Mouse (Mus musculus) embryonic facial prominence, embryonic 12.5 days (tissue): ENCODE measurements around the gene Mob1b. TPM values are rescaled to one million over a fixed set of nuclear protein-coding genes. Genes with fewer than 3 reads are reported as not detected.

Experiments used
- ATAC-seq: fragments of 200-750 bp; cut with Nextera tagmentation; 2 replicates; pipeline ENCODE4 v1.8.0; 2017; ENCODE audit not compliant: insufficient number of reproducible peaks, insufficient read depth, low FRiP score, low TSS enrichment
- H3K27ac ChIP-seq: fragments of 300-500 bp; sonication (generic); 2 replicates; pipeline ENCODE4 v1.5.1; 2016; ENCODE audit warnings: mild to moderate bottlenecking
- H3K27me3 ChIP-seq: fragments of 300-500 bp; sonication (generic); 2 replicates; pipeline ENCODE4 v1.6.1; 2016; ENCODE audit warnings: mild to moderate bottlenecking, moderate library complexity
- H3K36me3 ChIP-seq: fragments of 300-500 bp; sonication (generic); 2 replicates; pipeline ENCODE4 v1.6.1; 2016; ENCODE audit warnings: mild to moderate bottlenecking
- H3K4me1 ChIP-seq: fragments of 300-500 bp; sonication (generic); 2 replicates; pipeline ENCODE4 v1.6.1; 2016
- H3K4me2 ChIP-seq: fragments of 300-500 bp; sonication (generic); replicated peaks from 2 replicates; pipeline ENCODE4 v1.6.1; 2016; ENCODE audit warnings: mild to moderate bottlenecking, moderate library complexity
- H3K4me3 ChIP-seq: fragments of 300-500 bp; sonication (generic); 2 replicates; pipeline ENCODE4 v1.5.1; 2016; ENCODE audit warnings: mild to moderate bottlenecking
- H3K9ac ChIP-seq: fragments of 300-500 bp; sonication (generic); 2 replicates; pipeline ENCODE4 v1.6.1; 2016; ENCODE audit warnings: mild to moderate bottlenecking, moderate library complexity
- H3K9me3 ChIP-seq: fragments of 300-500 bp; sonication (generic); 2 replicates; pipeline ENCODE4 v1.6.1; 2016; ENCODE audit warnings: mild to moderate bottlenecking, moderate library complexity
- WGBS: fragments of 180-500 bp; shearing (Covaris S2); methylation state at CpG from one replicate; pipeline ENCODE4 v1.1.7; 2016; 5-methylcytosine and 5-hydroxymethylcytosine counted together
- polyA plus RNA-seq: library from polyadenylated mRNA; unstranded; fragments of >200 nt; fragmentation: Nextera tagmentation; extraction: Ambion mirVana; gene quantifications from 2 replicates; pipeline ENCODE4 v1.2.1, GENCODE M21; 2016

Mob1b gene
- polyA plus RNA-seq: 11.8 and 13.7 TPM in 2 replicates

GRCm38 (mm10) chr5:88720116-88721002 lies at the start of gene Mob1b:
Gene Mob1b (plus strand): TSS chr5:88720855.
- Histone ChIP-seq H3K4me1 (peaks cover 22% of the 10 kb centered on the region), H3K9me3 (no peaks in the 10 kb centered on the region), H3K27ac (peak within 1 kb of the TSS; percentile 94), H3K9ac (peak within 1 kb of the TSS; percentile 95), H3K4me3 (peak within 1 kb of the TSS; percentile 94), H3K4me2 (peak within 1 kb of the TSS; percentile 97), H3K36me3 (no peaks in the 10 kb centered on the region), H3K27me3 (no peaks in the 10 kb centered on the region)
- WGBS: under 1% methylated on average over 54 of the region's 54 CpGs
- peak; percentile 92 for ATAC-seq

- peak; percentile 35; the same call in 1 of the 2 replicates for ATAC-seq
- no peaks in the 10 kb centered on the region for H3K27me3 ChIP-seq
- peak overlapping the region; percentile 76 for H3K4me2 ChIP-seq
- WGBS: 1% methylated on average over 46 of the region's 47 CpGs
- peaks cover 22% of the 10 kb centered on the region for H3K36me3 ChIP-seq
- peak overlapping the region; percentile 97 for H3K27ac ChIP-seq
- H3K9me3 ChIP-seq: no peaks in the 10 kb centered on the region
- peak overlapping the region; percentile 96 for H3K9ac ChIP-seq
- peak overlapping the region; percentile 96 for H3K4me3 ChIP-seq
- peaks cover 12% of the 10 kb centered on the region; the same call in 1 of the 2 replicates for H3K4me1 ChIP-seq
These were observed 45.8 kb upstream of the Mob1b start for GRCm38 (mm10) chr5:88674703-88675442.

DNA sequence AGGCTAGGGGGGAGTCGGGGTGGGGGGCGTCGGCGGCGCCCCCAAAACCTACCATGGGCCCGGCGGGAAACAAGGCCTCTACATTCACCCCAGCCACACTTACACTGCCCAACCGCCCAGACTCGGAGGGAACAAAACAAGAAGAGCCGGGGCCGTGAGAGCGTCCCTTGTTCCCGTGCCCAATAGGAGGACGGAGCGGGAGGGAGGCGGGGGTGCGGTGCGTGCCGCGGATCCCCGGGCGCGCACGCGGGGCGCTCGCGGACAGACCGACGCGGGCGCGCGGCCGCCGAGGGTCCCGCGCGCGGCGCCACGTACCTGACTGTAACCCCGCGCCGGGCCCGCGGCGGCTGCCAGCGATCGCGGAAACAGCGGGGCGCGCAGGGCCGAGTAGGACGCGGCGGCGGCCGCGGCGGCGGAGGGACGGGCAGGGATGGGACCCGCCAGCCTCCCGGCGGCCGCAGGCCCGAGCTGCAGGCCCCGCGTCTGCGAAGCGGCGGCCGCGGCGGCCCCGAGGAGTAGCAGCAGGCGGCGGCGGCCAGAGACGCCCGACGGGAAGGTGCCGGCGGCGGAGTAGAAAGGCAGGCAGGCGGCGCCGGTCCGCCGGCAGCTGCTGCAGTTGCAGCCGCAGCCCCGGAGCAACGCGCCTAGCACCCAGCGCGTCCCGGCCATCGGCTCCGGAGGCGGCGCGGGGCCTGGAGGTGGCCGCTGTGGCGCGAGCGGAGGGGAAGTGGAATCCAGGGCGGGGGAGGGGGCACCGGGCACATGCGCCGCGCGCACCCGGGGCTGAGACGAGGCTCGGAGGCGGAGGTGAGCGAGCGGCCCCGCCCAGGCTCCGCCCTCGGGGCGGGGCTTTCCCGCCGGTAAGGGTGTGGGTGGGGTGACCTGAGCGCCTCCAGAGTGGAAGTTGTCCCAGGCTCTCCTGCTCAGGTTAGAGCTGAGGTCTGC lies 44.9 kb upstream of the Mob1b start, which contains the start of gene Grsf1:
Gene Grsf1 (minus strand): TSS at position 729 of the 945 bp plus-strand sequence.
- WGBS: under 1% methylated on average over 98 of the region's 127 CpGs
- H3K4me1 ChIP-seq: peaks cover 12% of the 10 kb centered on the region; the same call in 1 of the 2 replicates
- H3K27ac ChIP-seq: peak within 1 kb of the TSS; percentile 97
- peaks cover 13% of the 10 kb centered on the region for H3K36me3 ChIP-seq
- peak; percentile 93 for ATAC-seq
- H3K9me3 ChIP-seq: no peaks in the 10 kb centered on the region
- H3K27me3 ChIP-seq: no peaks in the 10 kb centered on the region
- H3K4me2 ChIP-seq: peak within 1 kb of the TSS; percentile 76
- H3K9ac ChIP-seq: peak within 1 kb of the TSS; percentile 96
- peak within 1 kb of the TSS; percentile 96 for H3K4me3 ChIP-seq

DNA sequence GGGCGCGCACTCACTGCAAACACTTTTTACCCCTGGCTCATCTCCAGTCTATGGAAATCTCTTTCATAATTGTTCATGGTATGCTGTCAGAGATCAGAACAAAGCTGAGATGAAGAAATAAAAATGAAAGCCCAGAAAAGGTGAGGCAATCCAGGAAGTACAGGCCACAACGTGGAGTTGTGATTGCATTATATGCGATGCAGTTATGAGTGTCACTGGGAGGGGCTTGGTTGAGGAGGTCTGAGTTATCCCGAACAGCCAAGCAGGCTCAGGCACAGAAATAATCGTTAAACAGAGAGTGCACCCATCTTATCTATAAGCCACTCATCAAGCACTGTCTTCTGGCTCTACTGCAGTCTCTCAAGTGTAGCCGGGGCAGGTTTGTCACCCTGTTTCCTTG lies 41.7 kb upstream of the Mob1b start:
- H3K9ac ChIP-seq: no peak overlapping the region
- no peak for ATAC-seq
- H3K36me3 ChIP-seq: no peaks in the 10 kb centered on the region
- H3K27ac ChIP-seq: no peak overlapping the region
- H3K4me2 ChIP-seq: no peak overlapping the region
- H3K4me3 ChIP-seq: no peak overlapping the region
- no peaks in the 10 kb centered on the region for H3K9me3 ChIP-seq
- H3K4me1 ChIP-seq: peaks cover 8% of the 10 kb centered on the region; the same call in 1 of the 2 replicates
- no peaks in the 10 kb centered on the region for H3K27me3 ChIP-seq
- WGBS: 67% methylated on average over 7 of the region's 7 CpGs

DNA sequence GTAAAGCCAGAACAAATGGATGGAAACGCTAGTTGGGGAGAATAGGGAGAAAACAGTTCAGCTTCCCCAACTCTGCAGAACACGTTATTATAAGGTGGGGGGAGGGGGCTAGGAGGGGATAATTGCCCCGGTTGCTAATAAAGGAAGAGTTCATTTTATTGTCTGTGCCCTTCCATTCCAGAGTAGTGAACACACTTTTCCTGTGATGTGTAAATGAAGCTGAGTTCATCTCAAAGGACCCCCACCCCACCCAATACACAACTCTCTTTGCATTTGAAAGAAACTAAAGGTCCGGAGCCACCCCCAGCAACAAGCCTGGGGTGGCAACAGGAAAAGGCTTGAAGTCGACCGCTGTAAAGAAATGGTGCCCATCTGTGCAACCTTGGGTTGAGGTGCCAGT lies 41.3 kb upstream of the Mob1b start:
- WGBS: 15% methylated on average over 6 of the region's 6 CpGs

DNA sequence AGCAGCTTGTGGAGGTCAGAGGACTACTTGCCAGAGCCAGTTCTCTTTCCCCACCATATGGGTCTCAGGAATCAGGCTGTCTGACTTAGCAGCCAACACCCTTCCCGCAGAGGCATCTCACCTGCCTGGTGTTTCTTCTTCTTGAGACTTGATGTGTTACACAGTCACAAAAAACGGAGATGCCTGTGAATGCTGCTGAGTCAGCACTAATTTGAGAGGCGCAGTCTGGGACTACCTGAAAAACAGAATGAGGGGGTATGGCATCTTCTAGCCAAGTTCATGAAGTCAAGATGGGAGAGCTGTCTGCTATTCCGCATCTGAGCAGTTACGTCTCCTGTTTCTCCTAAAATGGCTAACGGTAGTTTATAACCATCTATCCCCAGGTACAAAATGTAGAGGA lies 40.1 kb upstream of the Mob1b start:
- Histone ChIP-seq H3K9me3 (no peaks in the 10 kb centered on the region), H3K4me2 (no peak overlapping the region), H3K9ac (no peak overlapping the region), H3K36me3 (no peaks in the 10 kb centered on the region), H3K27ac (no peak overlapping the region), H3K27me3 (no peaks in the 10 kb centered on the region), H3K4me1 (no peaks in the 10 kb centered on the region), H3K4me3 (no peak overlapping the region)
- no peak for ATAC-seq
- WGBS: 82% methylated on average over 6 of the region's 6 CpGs

More for the DNA sequence above, 41.3 kb upstream of the Mob1b start:
- no peak for ATAC-seq
- no peaks in the 10 kb centered on the region for H3K36me3 ChIP-seq
- H3K9me3 ChIP-seq: no peaks in the 10 kb centered on the region
- H3K4me3 ChIP-seq: no peak overlapping the region
- H3K9ac ChIP-seq: no peak overlapping the region
- H3K4me1 ChIP-seq: peaks cover 5% of the 10 kb centered on the region; the same call in 1 of the 2 replicates
- H3K4me2 ChIP-seq: no peak overlapping the region
- no peaks in the 10 kb centered on the region for H3K27me3 ChIP-seq
- no peak overlapping the region for H3K27ac ChIP-seq

DNA sequence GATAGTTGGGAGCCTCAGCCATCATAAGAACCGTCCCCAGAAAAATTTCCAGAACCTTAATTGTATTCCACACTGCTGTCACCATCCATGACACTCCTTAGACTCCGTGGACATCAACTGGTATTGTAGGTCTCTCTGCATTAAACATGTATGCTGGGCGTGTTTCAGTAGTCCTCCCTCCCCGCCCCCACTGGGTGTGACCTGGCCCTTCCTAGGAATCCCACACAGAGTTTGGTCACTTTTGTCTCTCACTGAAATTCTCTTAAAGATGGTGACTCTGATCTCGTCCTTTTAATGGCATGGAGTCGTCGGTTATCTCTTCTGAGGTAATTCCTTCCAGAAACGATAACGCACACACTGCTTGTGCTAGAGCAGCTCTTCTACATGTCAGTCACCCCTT lies 36.9 kb upstream of the Mob1b start:
- no peaks in the 10 kb centered on the region for H3K36me3 ChIP-seq
- H3K27ac ChIP-seq: no peak overlapping the region
- H3K9me3 ChIP-seq: no peaks in the 10 kb centered on the region
- no peak overlapping the region for H3K4me3 ChIP-seq
- WGBS: 85% methylated on average over 9 of the region's 9 CpGs
- H3K9ac ChIP-seq: no peak overlapping the region
- no peak overlapping the region for H3K4me2 ChIP-seq
- H3K4me1 ChIP-seq: no peaks in the 10 kb centered on the region
- no peaks in the 10 kb centered on the region for H3K27me3 ChIP-seq
- no peak for ATAC-seq

GRCm38 (mm10) chr5:88684226-88684625 lies 36.4 kb upstream of the Mob1b start:
- H3K27me3 ChIP-seq: no peaks in the 10 kb centered on the region
- H3K4me1 ChIP-seq: no peaks in the 10 kb centered on the region
- no peak for ATAC-seq
- no peak overlapping the region for H3K27ac ChIP-seq
- H3K4me2 ChIP-seq: no peak overlapping the region
- WGBS: 37% methylated on average over 3 of the region's 3 CpGs
- H3K9ac ChIP-seq: no peak overlapping the region
- no peaks in the 10 kb centered on the region for H3K36me3 ChIP-seq
- no peaks in the 10 kb centered on the region for H3K9me3 ChIP-seq
- H3K4me3 ChIP-seq: no peak overlapping the region

DNA sequence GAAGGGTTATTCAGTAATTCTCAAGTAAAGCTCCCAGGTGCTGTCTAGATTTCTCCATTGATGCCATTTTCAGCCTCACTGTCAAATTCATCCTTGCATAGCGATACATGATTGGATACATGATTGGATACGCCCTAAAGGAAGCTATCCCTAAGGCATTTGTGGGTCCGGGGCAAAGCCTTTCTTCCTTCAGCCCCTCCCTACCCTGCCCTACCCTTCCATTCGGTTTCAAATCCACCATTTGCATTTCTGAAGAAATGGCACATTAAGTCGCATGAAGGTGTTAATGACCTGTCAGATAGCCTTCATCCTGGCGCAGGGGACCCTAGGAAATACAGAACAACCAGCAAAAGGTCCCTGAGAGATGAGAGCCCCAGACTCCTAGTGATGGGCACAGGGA lies 35.3 kb upstream of the Mob1b start:
- no peak overlapping the region for H3K4me2 ChIP-seq
- WGBS: 13% methylated on average over 6 of the region's 6 CpGs

DNA sequence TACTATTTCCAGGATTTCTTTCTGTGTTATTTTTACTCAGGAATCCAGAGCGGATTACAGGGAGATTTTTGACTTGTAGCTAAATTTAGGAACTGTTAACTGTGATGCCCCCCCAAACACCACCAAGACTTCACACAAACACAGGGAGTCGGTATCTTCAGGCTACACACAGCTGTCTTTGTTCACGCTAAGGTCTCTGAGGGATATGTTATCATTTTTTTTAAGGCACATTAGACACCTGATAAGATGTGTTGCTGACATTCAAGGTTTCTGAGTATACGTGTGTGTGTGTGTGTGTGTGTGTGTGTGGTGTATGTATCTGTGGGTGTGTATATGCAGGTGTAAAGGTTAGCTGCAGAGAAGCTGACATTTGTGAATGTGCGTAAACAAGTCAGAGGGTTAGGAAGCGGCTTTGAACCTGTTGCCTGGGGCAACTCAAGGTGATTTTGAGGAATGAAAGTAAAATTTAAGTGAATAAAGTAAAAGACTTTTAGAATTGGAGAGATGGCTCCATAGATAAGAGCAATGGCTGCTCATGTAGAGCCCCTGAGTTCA lies 34.8 kb upstream of the Mob1b start:
- H3K27ac ChIP-seq: no peak overlapping the region
- H3K4me1 ChIP-seq: no peaks in the 10 kb centered on the region
- no peaks in the 10 kb centered on the region for H3K27me3 ChIP-seq
- H3K36me3 ChIP-seq: no peaks in the 10 kb centered on the region
- no peak overlapping the region for H3K4me2 ChIP-seq
- H3K4me3 ChIP-seq: no peak overlapping the region
- 69% methylated on average over 6 of the region's 6 CpGs for WGBS
- no peaks in the 10 kb centered on the region for H3K9me3 ChIP-seq
- H3K9ac ChIP-seq: no peak overlapping the region
- ATAC-seq: no peak

More for the DNA sequence above, 35.3 kb upstream of the Mob1b start:
- Histone ChIP-seq H3K27me3 (no peaks in the 10 kb centered on the region), H3K9ac (no peak overlapping the region), H3K27ac (no peak overlapping the region), H3K4me3 (no peak overlapping the region), H3K4me1 (no peaks in the 10 kb centered on the region), H3K9me3 (no peaks in the 10 kb centered on the region), H3K36me3 (no peaks in the 10 kb centered on the region)
- ATAC-seq: no peak

GRCm38 (mm10) chr5:88687996-88688406 lies 32.7 kb upstream of the Mob1b start:
- 81% methylated on average over 8 of the region's 8 CpGs for WGBS
- no peaks in the 10 kb centered on the region for H3K9me3 ChIP-seq
- H3K4me2 ChIP-seq: no peak overlapping the region
- no peak overlapping the region for H3K9ac ChIP-seq
- H3K36me3 ChIP-seq: no peaks in the 10 kb centered on the region
- no peak overlapping the region for H3K4me3 ChIP-seq
- H3K27ac ChIP-seq: no peak overlapping the region
- no peak for ATAC-seq
- no peaks in the 10 kb centered on the region for H3K4me1 ChIP-seq
- H3K27me3 ChIP-seq: no peaks in the 10 kb centered on the region
